Mouse (Mus musculus) ES-E14 (cell line): ENCODE measurements at regions not wholly inside any gene's neighbourhood (a gene's known extent, or its start where the extent isn't known, plus 50 kb on each side); places are given as distances from the start of the nearest gene placed in this dataset.

Source experiments
- DNase-seq: peaks from one replicate; pipeline ENCODE4 v3.0.0-alpha.2; 2013; ENCODE audit warnings: low read depth, low spot score
- H3K27ac ChIP-seq: 2 replicates; pipeline ENCODE4 v1.5.1; 2012; ENCODE audit warnings: low read depth, mild to moderate bottlenecking, low read length, moderate library complexity, mixed read lengths; ENCODE audit not compliant: poor library complexity, insufficient read depth, severe bottlenecking
- H3K36me3 ChIP-seq: 2 replicates; pipeline ENCODE4 v1.6.1; 2012; ENCODE audit warnings: mild to moderate bottlenecking, low read length, moderate library complexity, mixed read lengths; ENCODE audit not compliant: control insufficient read depth, poor library complexity, insufficient read depth, severe bottlenecking
- H3K4me1 ChIP-seq, 2 experiments: fragments of 150-350 bp in 1 of 2; sonication (generic) in 1 of 2; 2 replicates each; pipeline ENCODE4 v1.6.1; 2012; ENCODE audit warnings: low read length in 2 of 2, mild to moderate bottlenecking in 1 of 2, mixed read lengths in 1 of 2; ENCODE audit not compliant: control insufficient read depth in 2 of 2, insufficient read depth in 2 of 2, poor library complexity in 1 of 2
- H3K4me3 ChIP-seq, 2 experiments: fragments of 150-350 bp in 1 of 2; sonication (generic) in 1 of 2; 2 replicates each; pipeline ENCODE4 v1.5.1; 2012; ENCODE audit warnings: low read length in 2 of 2, low read depth in 1 of 2, mild to moderate bottlenecking in 1 of 2, mixed read lengths in 1 of 2; ENCODE audit not compliant: insufficient read depth in 1 of 2, poor library complexity in 1 of 2, severe bottlenecking in 1 of 2
- H3K9ac ChIP-seq: 2 replicates; pipeline ENCODE4 v1.6.1; 2012; ENCODE audit warnings: low read depth, mild to moderate bottlenecking, low read length, mixed read lengths; ENCODE audit not compliant: poor library complexity, insufficient read depth, severe bottlenecking
- H3K9me3 ChIP-seq: fragments of 150-350 bp; sonication (generic); 2 replicates; pipeline ENCODE4 v1.6.1; 2012; ENCODE audit warnings: low read depth, mild to moderate bottlenecking, low read length; ENCODE audit not compliant: control insufficient read depth, insufficient read depth
- CHD2 ChIP-seq: IDR thresholded peaks from 2 replicates; pipeline ENCODE4 v1.6.1; 2014; ENCODE audit warnings: mild to moderate bottlenecking, low read depth, low read length, inconsistent platforms
- HCFC1 ChIP-seq: IDR thresholded peaks from 2 replicates; pipeline ENCODE4 v1.6.1; 2012; ENCODE audit warnings: low read length, inconsistent platforms, borderline replicate concordance; ENCODE audit not compliant: insufficient read depth
- MAFK ChIP-seq: IDR thresholded peaks from 2 replicates; pipeline ENCODE4 v1.6.1; 2014; ENCODE audit warnings: mild to moderate bottlenecking, low read depth, low read length, inconsistent platforms; ENCODE audit not compliant: insufficient read depth
- ZC3H11A ChIP-seq: IDR thresholded peaks from 2 replicates; pipeline ENCODE4 v1.6.1; 2012; ENCODE audit warnings: low read depth, mild to moderate bottlenecking, inconsistent platforms, low read length, borderline replicate concordance
- ZNF384 ChIP-seq: IDR thresholded peaks from 2 replicates; pipeline ENCODE4 v1.6.1; 2012; ENCODE audit warnings: low read depth, low read length, inconsistent platforms
- in situ Hi-C, 2 experiments: fragments of 600-800 bp; cut with MboI; formaldehyde crosslinking; loops; one replicate each; pipeline ENCODE4 v1.15.1; 2025; ENCODE audit warnings: low sequenced_read_pairs in 2 of 2, inconsistent platforms in 1 of 2; ENCODE audit not compliant: unreplicated experiment in 2 of 2

DNA sequence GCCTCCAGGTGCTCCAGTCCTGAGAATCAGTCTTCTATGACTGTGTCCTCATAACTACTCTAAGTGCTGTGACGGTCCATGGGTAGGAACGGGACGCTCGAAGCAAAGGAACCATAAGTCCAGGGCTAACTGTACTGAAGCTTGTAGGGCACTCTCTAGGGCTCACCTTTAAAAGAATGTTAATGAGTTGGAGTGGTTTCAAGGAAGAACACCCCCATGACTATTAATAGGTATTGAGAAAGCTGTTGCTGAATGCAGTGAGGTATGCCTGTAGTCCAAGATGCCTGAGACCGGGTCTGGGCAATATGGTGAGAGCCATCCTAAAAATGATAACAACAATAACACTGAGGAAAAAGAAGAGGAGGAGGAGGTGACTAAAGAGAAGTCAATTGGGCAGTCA is 67.2 kb upstream of the Barx2 start:
- Histone ChIP-seq H3K27ac (no peak overlapping the region), H3K36me3 (no peaks in the 10 kb centered on the region), H3K9me3 (no peaks in the 10 kb centered on the region), H3K4me1 (peaks cover 0 to 5% of the 10 kb centered on the region in 2 experiments; a peak in 2 of 4 replicates), H3K4me3 (no peak overlapping the region), H3K9ac (no peak overlapping the region)
- no peak for DNase-seq
- in situ Hi-C loops, result no loop called here
- TF ChIP-seq ZNF384, result no peak
- no peak for TF ChIP-seq HCFC1
- no peak for TF ChIP-seq ZC3H11A
- no peak for TF ChIP-seq MAFK

DNA sequence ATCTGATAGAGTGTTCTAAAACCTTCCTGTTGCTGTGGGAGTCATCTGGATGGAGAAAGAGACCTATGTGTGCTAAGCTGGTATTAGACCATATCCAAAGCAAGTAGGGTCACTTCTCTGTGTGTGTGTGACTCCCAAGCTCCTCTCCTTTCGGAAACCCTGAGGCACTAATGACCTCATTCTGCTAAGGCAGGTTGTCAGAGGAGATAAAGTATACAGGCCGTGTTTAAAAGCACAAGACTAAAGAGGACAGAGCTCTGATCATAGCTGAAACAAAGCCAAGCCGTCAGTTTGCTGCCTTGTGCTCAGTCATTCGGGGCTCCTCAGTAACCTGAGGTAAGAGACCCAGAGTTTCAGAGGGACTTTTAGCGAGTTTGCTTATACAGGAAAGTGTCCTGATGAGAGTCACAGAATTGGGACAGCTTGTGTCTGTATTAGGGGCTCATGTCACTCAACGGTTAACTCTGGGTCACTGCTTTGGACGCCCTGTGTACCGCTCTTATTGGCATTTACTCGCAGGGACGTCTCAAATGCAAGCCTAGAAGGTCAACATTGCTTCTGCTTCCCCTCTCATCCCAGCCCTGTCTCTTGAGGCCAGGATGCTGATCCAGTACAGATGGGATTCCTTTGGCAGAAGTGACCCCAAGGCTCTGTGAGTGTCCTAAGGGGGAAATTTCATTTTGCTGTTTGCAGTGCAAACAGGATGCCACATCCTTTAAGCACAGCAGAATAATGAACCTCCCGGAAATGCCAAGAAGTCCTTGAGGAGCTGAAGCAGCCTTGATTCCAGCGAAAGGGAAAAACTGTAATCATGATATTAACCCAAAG is 70.7 kb upstream of the Barx2 start:
- DNase-seq, result no peak
- H3K27ac ChIP-seq, result no peak overlapping the region

DNA sequence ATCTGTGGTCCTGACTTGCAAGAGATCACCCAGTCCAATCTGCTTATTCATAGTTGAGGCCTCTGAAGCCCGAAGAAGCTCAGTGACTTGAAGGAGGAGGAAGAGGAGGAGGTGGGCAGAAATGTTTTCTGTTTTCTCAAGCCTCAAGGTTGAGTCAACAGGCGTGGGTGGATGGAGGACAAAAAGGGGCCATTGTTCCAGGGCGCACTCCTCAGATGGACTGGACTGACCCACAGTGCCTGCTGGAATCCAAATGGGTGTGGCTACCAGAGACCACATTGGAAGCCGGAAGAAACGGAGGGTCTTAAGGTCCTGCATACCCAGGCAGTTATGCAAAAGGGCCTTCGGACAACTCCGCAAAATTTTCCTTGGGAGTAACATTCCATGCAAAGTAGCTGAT is 75.6 kb upstream of the Barx2 start:
- no peak overlapping the region for H3K27ac ChIP-seq
- DNase-seq, result no peak
- in situ Hi-C loops, result no loop called here

More for the DNA sequence above, 70.7 kb upstream of the Barx2 start:
- TF ChIP-seq CHD2, result no peak
- TF ChIP-seq ZNF384, result no peak
- TF ChIP-seq ZC3H11A, result no peak
- TF ChIP-seq HCFC1, result no peak
- TF ChIP-seq MAFK, result no peak
- H3K4me3 ChIP-seq, result no peak overlapping the region
- H3K4me1 ChIP-seq, result peaks cover 2 to 8% of the 10 kb centered on the region in 2 experiments; a peak in 3 of 4 replicates
- H3K9ac ChIP-seq, result no peak overlapping the region
- no peaks in the 10 kb centered on the region for H3K36me3 ChIP-seq
- no peaks in the 10 kb centered on the region for H3K9me3 ChIP-seq
- in situ Hi-C loops, result no loop called here

DNA sequence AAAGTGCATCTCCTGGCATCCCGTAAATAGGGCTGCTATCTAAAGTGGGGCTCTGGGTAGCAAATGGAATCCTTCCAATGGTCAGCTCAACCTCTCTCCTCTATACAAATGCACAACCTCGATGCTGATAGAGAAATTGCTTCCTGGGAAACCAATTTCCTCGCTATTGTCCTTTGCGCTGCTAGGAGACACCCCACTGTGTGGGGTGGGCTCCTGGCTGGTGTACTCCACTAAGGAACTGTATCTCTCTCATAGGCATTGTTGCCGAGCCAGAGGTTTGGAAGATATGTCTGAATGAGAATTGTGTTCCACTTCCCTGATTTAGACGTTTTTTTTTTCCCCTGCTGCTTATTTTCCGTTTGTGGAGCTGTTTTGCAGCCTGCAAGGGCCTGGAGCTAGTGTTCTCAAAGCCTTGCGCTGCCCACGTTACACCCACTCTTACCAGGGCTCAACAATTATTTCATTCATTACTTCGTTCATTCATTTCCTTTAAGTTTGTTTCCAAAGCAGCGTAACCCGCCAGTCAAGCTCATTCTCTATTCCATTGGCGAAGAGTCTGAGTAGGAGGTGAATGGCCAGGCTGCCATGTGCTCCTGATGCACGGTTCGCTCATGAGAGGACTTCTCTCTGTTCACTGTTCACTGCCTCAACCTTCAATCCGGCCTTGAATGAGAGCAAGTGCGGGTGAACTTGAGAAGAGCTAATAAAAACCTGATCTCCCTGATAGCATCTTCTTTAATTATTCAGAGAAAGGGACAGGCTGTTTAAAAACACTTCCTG is 76.5 kb upstream of the Barx2 start:
- Histone ChIP-seq H3K9ac (no peak overlapping the region), H3K27ac (no peak overlapping the region; the same call in 1 of the 2 replicates), H3K4me1 (peaks cover 15 to 23% of the 10 kb centered on the region in 2 experiments), H3K9me3 (no peaks in the 10 kb centered on the region), H3K36me3 (no peaks in the 10 kb centered on the region), H3K4me3 (peak overlapping the region in 1 of 2 experiments; percentile 20; a peak in 1 of 4 replicates)
- in situ Hi-C loops, result no loop called here
- DNase-seq, result no peak
- TF ChIP-seq HCFC1, result no peak
- TF ChIP-seq ZNF384, result no peak
- TF ChIP-seq ZC3H11A, result no peak

More for the DNA sequence above, 75.6 kb upstream of the Barx2 start:
- H3K4me3 ChIP-seq, result no peak overlapping the region
- H3K9ac ChIP-seq, result no peak overlapping the region
- peaks cover 12 to 18% of the 10 kb centered on the region in 2 experiments for H3K4me1 ChIP-seq
- TF ChIP-seq MAFK (no peak), CHD2 (no peak), ZNF384 (no peak), HCFC1 (no peak), ZC3H11A (no peak)
- no peaks in the 10 kb centered on the region for H3K9me3 ChIP-seq
- no peaks in the 10 kb centered on the region for H3K36me3 ChIP-seq

DNA sequence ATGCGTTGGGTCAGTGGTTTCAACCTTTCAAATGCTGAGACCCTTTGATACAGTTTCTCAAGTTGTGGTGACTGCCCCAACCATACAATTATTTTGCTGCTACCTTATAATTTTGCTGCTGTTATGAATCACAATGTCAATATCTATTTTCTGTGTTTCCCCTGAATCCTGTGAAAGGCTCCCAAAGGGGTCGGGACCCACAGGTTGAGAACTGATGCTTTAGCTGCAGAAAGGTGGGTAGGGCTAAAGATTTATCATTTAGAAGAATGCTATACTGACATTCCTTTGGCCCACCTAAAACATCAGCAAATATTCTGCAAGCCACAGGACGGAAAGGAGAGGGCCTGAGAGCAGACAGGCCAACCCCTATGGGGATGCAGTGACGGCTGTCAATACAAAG is 77.2 kb upstream of the Barx2 start:
- no peaks in the 10 kb centered on the region for H3K9me3 ChIP-seq
- H3K4me1 ChIP-seq, result peaks cover 15 to 25% of the 10 kb centered on the region in 2 experiments
- H3K36me3 ChIP-seq, result no peaks in the 10 kb centered on the region
- H3K27ac ChIP-seq, result no peak overlapping the region
- TF ChIP-seq MAFK (no peak), ZNF384 (no peak), CHD2 (peak; percentile 90)
- DNase-seq, result no peak
- H3K9ac ChIP-seq, result no peak overlapping the region
- H3K4me3 ChIP-seq, result no peak overlapping the region
- in situ Hi-C loops, result no loop called here
